Mouse (Mus musculus) heart, embryonic 10.5 days (tissue): ENCODE measurements around the gene Bcl11a. TPM values are rescaled to one million over a fixed set of nuclear protein-coding genes. Genes with fewer than 3 reads are reported as not detected.

Experiments
- DNase-seq: peaks from one replicate; pipeline ENCODE4 v3.0.0-alpha.2; 2017; ENCODE audit warnings: low spot score
- H3K27ac ChIP-seq: fragments of 300-500 bp; sonication (generic); 2 replicates; pipeline ENCODE4 v1.5.1; 2016; ENCODE audit warnings: mild to moderate bottlenecking
- H3K27me3 ChIP-seq: fragments of 300-500 bp; sonication (generic); 2 replicates; pipeline ENCODE4 v1.6.1; 2016; ENCODE audit warnings: mild to moderate bottlenecking; ENCODE audit not compliant: poor library complexity, insufficient read depth, severe bottlenecking
- H3K36me3 ChIP-seq: fragments of 300-500 bp; sonication (generic); 2 replicates; pipeline ENCODE4 v1.6.1; 2016; ENCODE audit warnings: mild to moderate bottlenecking, moderate library complexity
- H3K4me1 ChIP-seq: fragments of 300-500 bp; sonication (generic); 2 replicates; pipeline ENCODE4 v1.6.1; 2016; ENCODE audit warnings: mild to moderate bottlenecking
- H3K4me3 ChIP-seq: fragments of 300-500 bp; sonication (generic); 2 replicates; pipeline ENCODE4 v1.5.1; 2016; ENCODE audit warnings: mild to moderate bottlenecking, moderate library complexity
- H3K9me3 ChIP-seq: fragments of 300-500 bp; sonication (generic); 2 replicates; pipeline ENCODE4 v1.6.1; 2016; ENCODE audit warnings: mild to moderate bottlenecking, moderate library complexity
- WGBS: fragments of 180-500 bp; shearing (Covaris S2); methylation state at CpG from one replicate; pipeline ENCODE4 v1.1.7; 2016; 5-methylcytosine and 5-hydroxymethylcytosine counted together
- polyA plus RNA-seq: library from polyadenylated mRNA; unstranded; fragments of >200 nt; fragmentation: Nextera tagmentation; extraction: Ambion mirVana; gene quantifications from 2 replicates; pipeline ENCODE4 v1.2.1, GENCODE M21; 2016

Bcl11a gene
- polyA plus RNA-seq, 1 experiment from 2014 or later: 23.5 TPM

DNA sequence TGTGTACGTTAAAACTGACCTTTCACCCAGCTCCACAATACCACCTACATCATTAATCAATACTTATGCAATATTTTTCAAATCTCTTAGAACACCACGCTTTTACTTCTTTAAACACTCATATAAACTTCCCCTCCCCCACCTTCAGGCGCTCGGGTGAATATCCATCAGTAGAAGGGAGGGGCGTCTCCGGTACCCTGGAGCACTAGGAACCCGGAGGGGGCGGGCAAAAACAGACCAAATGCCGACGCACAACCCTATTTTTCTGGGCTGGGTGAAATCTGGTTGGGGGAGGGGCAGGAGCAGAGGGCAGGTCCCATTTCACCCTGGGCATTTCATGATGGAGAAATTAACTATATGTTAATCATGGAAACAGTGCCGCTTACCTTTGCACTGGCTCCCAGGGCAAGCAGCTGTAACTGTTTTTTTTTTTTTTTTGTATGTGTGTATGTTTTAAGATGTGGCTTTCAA is 3.2 kb upstream of the Bcl11a start, which contains the start of gene A830031A19Rik:
Gene A830031A19Rik (minus strand): TSS at position 421 of the 471 bp plus-strand sequence.
- under 1% methylated on average over 11 of the region's 11 CpGs for WGBS
- Histone ChIP-seq H3K27me3 (peaks cover 29% of the 10 kb centered on the region), H3K4me1 (peaks cover 8% of the 10 kb centered on the region; the same call in 1 of the 2 replicates), H3K27ac (peak within 1 kb of the TSS; percentile 92), H3K4me3 (peak within 1 kb of the TSS; percentile 78), H3K9me3 (no peaks in the 10 kb centered on the region), H3K36me3 (no peaks in the 10 kb centered on the region)
- DNase-seq: no peak

DNA sequence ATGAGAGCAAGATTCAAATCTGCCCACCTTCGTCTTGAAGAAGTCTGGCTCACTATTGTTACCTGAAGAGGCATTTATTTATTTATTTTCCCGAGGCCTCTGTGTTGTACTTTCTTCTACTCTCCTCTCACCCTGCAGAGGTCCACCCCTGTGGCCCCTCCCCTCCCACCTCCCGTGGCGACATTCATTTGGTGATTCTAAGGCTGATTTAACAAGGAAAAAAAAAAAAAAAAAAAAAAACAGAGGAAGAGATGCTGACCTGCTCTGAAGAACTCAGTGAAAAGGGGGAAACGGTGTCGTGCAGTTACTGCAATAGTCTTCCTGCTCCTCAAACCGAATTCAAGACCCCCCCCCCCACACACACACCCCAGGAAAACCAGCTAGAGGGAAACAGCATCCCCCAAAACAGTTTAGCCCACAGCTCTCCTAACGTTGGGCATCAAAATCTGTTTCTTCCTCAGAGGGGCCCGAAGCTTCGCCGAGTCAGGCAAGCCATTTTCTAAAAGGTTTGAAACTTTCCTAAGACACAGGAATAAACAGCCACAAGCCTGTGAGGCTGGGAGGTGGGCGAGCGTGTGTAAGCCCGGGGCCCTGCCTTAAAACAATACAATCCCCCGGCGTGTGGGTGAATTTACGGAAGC is 2.2 kb upstream of the Bcl11a start:
- Histone ChIP-seq H3K4me1 (peaks cover 15% of the 10 kb centered on the region), H3K4me3 (peak overlapping the region; percentile 78), H3K27me3 (peaks cover 22% of the 10 kb centered on the region), H3K36me3 (no peaks in the 10 kb centered on the region), H3K9me3 (no peaks in the 10 kb centered on the region), H3K27ac (peak overlapping the region; percentile 92)
- no peak for DNase-seq
- under 1% methylated on average over 17 of the region's 17 CpGs for WGBS

DNA sequence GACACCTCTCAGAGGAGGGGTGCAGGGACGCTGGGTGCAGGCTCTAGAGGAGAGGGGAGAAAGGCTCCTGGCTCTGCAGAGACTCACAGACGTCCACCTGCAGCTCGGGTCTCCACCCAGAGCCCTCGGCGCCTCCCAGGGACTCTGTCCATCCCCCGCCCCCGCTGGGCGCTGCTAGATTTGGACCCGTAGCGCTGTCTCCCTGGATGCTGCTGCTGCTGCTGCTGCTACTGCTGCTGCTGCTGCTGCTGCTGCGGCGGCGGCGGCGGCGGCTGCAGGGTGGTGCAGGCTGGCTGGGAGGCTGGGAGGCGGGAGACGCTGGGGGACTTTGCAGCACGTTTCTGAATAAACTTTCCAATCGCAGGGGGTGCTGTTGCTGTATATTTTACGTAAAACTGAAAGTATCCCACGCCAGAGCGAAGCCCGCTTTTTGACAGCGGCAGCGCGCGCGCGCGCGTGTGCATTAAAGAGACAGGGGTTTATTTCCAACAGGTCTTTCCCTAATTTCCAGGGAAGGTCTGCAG is 1.7 kb upstream of the Bcl11a start:
- no peaks in the 10 kb centered on the region for H3K9me3 ChIP-seq
- peak overlapping the region; percentile 92 for H3K27ac ChIP-seq
- peaks cover 21% of the 10 kb centered on the region for H3K27me3 ChIP-seq
- peak; percentile 84 for DNase-seq
- no peaks in the 10 kb centered on the region for H3K36me3 ChIP-seq
- under 1% methylated on average over 32 of the region's 32 CpGs for WGBS
- peak overlapping the region; percentile 78 for H3K4me3 ChIP-seq
- peaks cover 15% of the 10 kb centered on the region for H3K4me1 ChIP-seq

DNA sequence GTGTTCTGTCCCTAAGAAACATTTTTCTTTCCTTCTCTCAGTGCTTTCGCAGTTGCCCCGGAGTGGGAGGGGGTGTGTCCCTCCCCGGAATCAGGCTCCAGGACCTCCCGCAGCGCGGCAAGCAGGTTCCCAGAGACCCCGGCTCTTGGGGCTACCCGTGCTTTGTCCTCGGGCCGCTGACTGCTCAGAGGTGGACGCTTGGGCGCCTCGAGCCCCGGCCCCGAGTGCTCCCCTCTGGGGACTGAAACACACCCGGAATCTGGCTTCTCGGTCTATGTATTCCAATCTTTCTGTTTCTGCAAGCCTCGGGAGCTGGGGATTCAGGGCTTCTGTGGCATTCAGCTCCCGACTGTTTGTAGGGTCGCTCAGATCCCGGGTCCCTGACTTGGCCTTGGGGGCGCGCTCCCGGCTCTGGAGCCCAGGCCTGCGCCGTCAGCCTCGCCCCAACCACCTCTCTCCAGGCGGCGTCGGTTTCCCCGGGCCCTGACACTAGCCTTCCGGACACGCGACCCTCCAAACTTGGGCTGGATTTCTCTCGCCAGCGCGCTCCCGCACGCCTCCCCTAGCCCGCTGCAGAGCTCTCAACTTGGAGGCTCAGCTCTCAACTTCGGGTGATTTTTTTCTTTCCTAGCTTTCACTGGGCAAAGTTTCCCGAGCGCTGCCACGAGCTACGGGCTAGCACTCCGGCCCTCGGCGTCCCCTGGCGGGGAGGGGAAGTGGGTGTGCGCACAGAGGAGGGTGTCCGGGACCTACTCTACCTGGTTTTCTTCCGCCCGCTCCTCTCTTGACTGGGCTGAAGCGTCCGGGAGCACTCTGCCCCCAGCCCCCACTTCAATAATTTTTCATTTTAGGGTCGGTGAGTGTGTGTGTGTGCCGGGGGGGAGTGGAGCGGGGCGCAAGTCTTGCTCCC is 780 bp upstream of the Bcl11a start:
- Histone ChIP-seq H3K27me3 (peaks cover 21% of the 10 kb centered on the region), H3K4me3 (peak overlapping the region; percentile 78), H3K27ac (peak overlapping the region; percentile 92), H3K9me3 (no peaks in the 10 kb centered on the region), H3K36me3 (no peaks in the 10 kb centered on the region), H3K4me1 (peaks cover 19% of the 10 kb centered on the region)
- under 1% methylated on average over 57 of the region's 59 CpGs for WGBS
- peak; percentile 87 for DNase-seq

DNA sequence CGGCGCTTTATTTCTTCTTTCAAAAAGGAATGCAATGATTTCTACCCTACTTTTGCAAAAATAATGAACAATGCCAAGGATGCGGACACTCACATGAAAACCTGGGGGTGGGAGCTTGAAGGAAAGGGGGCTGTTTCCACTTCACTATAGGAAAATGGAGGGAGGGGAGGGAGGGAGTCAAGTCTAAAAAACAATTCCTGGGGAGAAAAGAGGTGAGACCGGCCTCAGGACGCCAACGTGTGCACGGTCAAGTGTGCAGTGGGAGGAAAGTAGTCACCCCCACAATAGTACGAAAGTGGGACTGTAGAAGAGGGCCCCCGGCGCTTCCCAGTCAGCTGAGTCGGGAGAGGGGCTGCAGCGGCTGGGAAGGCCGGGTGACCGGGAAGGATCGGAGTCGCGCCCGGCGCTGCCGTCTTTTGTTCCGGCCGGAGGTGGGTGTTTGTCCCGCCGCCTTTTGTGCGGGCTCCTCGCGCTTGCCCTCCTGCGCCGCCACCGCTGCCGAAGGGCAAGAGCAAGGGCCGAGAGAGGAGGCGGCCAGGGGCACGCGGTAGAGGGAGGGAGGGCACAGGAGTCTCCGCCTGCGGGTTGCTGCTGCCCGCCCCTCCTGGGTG is 955 bp downstream of the Bcl11a start:
- WGBS: under 1% methylated on average over 38 of the region's 38 CpGs
- peaks cover 9% of the 10 kb centered on the region for H3K27me3 ChIP-seq
- H3K4me3 ChIP-seq: peak overlapping the region; percentile 78
- H3K9me3 ChIP-seq: no peaks in the 10 kb centered on the region
- H3K36me3 ChIP-seq: no peaks in the 10 kb centered on the region
- H3K27ac ChIP-seq: peak overlapping the region; percentile 92
- H3K4me1 ChIP-seq: peaks cover 19% of the 10 kb centered on the region
- peak; percentile 80 for DNase-seq

DNA sequence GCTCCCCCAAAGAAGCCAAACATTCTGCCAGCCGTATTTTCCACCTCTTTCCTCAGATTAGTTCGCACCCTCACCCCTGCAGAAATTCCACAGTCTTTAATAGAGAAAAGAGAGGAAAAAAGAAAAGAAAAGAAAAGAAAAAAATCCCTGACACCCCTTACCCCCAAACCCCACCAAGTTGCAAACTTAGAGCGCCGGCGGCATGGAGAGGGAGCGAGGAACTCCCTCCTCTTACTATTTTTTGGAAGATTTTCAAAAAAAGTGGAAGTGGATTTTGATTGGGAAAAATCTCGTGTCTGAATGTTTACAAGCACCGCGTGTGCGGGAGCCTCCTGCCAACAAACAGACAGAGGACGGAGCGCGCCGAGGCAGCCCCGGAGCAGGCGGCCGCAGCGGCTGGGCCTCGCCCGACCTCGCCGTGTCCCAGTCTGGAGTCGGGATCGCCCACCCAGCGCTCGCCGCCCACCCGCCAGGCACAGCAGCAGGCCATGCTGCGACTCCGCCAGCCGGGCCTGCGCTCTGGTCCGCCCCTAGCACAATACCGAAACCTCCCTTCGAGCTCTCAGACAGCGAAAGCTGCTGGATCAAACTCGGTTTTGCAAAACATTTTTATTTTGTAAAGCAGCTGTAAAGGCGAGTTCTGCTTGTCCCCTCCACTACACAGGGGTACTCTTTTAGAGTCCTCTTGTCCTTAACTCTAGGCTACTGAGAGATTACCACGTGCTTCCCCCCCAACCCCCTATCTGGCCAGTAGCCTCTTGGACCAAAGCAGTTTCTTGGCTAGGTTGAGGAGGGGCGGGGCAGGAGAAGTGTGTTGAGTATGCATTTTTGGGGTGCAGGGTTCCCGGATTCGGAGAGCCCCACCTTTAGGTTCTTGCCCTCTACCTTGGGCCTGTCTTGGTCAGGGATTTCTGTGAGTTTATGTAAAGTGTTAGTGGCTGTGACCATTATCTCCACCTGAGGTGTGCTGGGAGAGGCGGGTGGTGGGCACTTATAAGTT is 1.8 kb downstream of the Bcl11a start:
- Histone ChIP-seq H3K4me1 (peaks cover 17% of the 10 kb centered on the region), H3K27ac (peak overlapping the region; percentile 92), H3K36me3 (no peaks in the 10 kb centered on the region), H3K27me3 (peaks cover 2% of the 10 kb centered on the region), H3K4me3 (peak overlapping the region; percentile 78), H3K9me3 (no peaks in the 10 kb centered on the region)
- no peak for DNase-seq
- WGBS: under 1% methylated on average over 43 of the region's 43 CpGs

DNA sequence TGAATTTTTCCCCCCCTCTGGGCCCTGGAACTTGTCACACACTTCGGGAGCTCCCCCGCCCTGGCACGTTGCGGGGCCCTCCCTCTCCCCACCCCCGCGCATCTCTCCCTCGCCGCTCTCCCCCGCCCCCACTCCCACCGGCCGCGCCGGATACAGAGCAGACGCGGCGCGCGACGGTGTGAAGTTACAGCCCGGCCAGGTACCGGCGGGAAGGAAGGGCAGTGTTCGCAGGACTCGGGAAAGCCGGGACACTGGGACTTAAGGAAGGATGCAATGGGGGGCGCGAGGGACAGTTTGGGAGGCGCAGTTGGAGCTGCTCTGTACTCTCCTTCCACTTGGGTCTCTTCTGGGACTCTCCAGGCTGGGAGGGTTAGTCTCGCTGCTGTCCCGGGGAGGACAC is 2.7 kb downstream of the Bcl11a start:
- DNase-seq: no peak
- peak overlapping the region; percentile 78 for H3K4me3 ChIP-seq
- peaks cover 14% of the 10 kb centered on the region for H3K4me1 ChIP-seq
- no peaks in the 10 kb centered on the region for H3K9me3 ChIP-seq
- H3K27ac ChIP-seq: peak overlapping the region; percentile 92
- no peaks in the 10 kb centered on the region; the same call in 1 of the 2 replicates for H3K27me3 ChIP-seq
- WGBS: under 1% methylated on average over 30 of the region's 30 CpGs
- H3K36me3 ChIP-seq: peaks cover under 1% of the 10 kb centered on the region

DNA sequence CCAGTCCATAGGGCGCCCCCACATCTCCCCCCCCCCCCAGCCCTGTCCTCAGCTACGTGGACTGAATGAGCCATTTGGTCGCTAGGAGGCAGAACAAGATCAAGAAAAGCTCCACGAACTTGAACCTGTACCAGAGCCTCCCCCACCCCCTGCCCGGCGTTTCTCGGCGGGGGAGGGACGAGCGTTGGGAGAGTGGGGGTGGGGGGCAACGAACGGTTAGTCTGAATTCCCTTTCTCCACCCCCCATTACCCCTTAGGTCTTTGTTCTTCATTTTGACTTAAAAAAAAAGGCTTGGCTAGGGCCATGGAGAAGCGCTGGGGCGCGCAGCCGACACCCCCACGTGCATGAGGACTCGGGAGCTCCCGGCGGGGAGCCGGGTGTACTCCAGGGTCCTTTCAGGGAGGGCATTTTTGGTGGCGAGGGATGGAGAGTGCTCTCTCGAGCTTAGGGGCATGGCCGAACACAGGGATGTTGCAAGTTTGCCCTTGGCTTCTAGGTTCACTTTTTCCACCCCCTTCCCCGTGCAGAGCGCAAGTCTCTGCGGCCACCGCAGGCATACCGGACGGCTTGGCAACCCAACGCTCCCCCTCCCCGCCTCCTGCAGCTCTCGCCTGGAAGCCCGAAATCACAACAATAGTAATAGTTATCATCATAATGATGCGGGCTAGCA is 3.3 kb downstream of the Bcl11a start:
- H3K4me1 ChIP-seq: peaks cover 16% of the 10 kb centered on the region
- peak; percentile 82 for DNase-seq
- peak overlapping the region; percentile 92 for H3K27ac ChIP-seq
- no peaks in the 10 kb centered on the region for H3K9me3 ChIP-seq
- H3K4me3 ChIP-seq: peak overlapping the region; percentile 78
- 1% methylated on average over 33 of the region's 35 CpGs for WGBS
- H3K36me3 ChIP-seq: peaks cover 5% of the 10 kb centered on the region
- no peaks in the 10 kb centered on the region; the same call in 1 of the 2 replicates for H3K27me3 ChIP-seq

DNA sequence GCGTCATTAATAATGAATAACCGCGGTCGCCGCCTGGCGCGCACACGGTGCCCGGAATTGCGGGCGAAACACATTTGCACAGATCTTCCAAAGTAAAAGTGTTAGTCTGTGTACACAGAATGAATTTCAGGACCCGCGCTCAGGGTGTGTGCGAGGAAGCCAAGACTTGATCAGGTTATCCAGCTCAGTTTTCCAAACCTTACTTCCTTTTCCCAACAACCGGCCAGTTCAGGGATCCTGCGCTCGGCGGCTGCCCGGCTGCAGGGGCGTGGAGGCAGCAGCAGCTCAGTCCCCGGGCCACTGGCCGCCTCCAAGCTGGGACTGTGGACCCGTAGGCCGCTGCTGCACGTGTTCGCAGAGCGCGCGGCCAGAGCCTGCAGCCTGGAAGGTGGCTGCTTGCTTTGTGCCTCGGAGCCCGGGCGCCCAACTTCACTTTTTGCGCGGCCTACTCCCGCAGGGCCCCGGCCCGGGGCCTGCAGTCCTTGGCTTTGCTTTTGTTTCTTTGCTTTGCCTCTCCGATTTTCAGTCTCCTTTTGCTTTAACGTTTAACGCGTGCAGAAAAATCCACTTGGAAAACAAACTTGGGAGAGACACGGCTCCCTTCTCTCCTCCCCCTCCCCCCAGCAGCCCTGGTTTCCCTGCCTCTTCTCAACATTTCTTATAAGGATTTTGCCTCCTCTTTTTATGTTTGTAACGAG is 4.0 kb downstream of the Bcl11a start:
- H3K4me3 ChIP-seq: peak overlapping the region; percentile 78
- peaks cover 20% of the 10 kb centered on the region for H3K4me1 ChIP-seq
- H3K36me3 ChIP-seq: peaks cover 8% of the 10 kb centered on the region
- no peaks in the 10 kb centered on the region for H3K9me3 ChIP-seq
- peak overlapping the region; percentile 92 for H3K27ac ChIP-seq
- WGBS: under 1% methylated on average over 43 of the region's 43 CpGs
- DNase-seq: no peak
- H3K27me3 ChIP-seq: no peaks in the 10 kb centered on the region; the same call in 1 of the 2 replicates

DNA sequence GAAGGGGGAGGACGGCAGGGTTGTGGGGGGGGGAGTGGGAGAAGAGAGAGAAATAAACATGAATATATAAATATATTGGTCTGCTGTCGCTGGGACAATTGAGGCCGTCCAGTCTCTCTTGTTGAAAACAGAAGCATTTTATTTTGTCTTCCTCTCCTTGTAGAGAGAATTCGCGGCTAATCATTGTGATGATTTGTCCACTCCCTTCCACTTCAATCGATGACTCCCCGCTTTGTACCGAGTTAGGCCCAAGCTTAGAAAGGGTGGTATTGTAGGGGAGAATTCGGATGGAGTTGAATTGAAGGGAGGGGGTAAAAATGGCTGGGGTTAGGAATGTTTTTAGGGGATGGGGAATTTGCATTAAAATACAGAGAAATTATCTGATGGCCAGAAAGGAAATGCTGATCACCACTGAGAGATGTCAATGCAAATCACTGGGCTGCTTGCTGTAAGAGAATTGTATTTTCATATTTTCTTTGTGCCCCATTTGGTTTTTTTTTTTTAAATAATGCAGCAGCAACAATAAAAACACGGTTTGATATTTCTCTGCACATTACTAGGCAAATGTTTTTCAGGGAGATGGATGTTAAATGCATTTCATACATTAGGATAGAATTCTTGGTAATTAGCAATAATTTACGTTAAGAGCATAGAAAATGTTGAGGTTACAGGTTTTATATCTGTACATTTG is 4.7 kb downstream of the Bcl11a start:
- no peaks in the 10 kb centered on the region for H3K9me3 ChIP-seq
- no peaks in the 10 kb centered on the region; the same call in 1 of the 2 replicates for H3K27me3 ChIP-seq
- WGBS: 30% methylated on average over 11 of the region's 11 CpGs
- H3K4me3 ChIP-seq: peak overlapping the region; percentile 78
- no peak for DNase-seq
- peaks cover 20% of the 10 kb centered on the region for H3K4me1 ChIP-seq
- H3K27ac ChIP-seq: peak overlapping the region; percentile 92
- peaks cover 14% of the 10 kb centered on the region for H3K36me3 ChIP-seq
